In the genomic region with DNA sequence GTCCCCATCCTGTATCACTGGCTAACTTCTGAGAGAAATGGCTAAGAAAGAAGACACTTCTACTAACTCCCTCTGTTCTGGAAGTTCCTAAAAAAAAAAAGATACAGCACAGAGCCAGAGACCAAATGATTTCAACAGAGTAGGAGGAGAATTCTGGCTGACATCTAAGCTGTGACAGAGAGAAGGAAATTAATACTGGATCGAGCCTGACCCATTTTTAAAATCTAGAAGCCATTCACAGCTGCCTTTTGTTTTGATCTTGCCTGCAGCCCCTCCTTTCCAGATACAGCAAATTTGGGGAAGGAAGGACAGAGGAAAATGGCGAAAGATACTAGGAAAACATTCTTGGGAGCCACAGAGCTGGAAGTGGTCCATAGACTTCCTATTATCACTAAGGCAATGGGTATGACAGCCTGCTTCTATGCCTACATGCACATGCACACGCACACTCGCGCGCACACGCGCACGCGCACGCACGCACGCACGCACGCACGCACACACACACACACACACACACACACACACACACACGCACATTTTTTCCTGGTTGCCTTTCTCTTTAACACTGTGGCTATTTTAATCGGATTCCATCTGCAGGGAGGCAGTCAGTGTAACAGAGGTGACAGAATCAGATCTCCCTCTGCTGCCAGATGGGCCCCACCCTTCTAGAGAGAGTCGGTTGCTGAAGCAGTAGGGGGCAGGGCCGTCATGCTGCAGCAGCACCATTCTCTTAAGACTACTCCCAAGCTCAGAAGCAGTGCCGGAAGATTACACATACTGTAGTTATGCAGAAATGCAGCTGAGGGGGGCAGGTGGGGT, we compare ENCODE assay signal across 8 mouse cellular contexts. TPM values are rescaled to one million over a fixed set of nuclear protein-coding genes. Genes with fewer than 3 reads are reported as not detected.
A peak's percentile ranks its signal among the peaks of the same experiment; 100 is the strongest.
DNase-seq lines count a peak whose midpoint lies in the region; ATAC-seq and TF ChIP-seq lines count a peak whose summit lies in the region.

No protein-coding gene starts in this region.

- H3K9ac ChIP-seq in ES-E14 (ENCODE audit: insufficient read depth, low read depth, low read length, poor library complexity, severe bottlenecking) = peak overlapping the region; percentile 13; the same call in 1 of the 2 replicates
- H3K9ac ChIP-seq in forebrain, embryonic 12.5 days = peak overlapping the region; percentile 86
- peak overlapping the region; percentile 40; the same call in 1 of the 2 replicates for H3K9ac ChIP-seq in heart, postnatal 0 days (replicated peaks; ENCODE audit: low read depth, low read length)
- H3K9ac ChIP-seq in lung, postnatal 0 days (replicated peaks; ENCODE audit: low read depth) = peak overlapping the region; percentile 95

- H3K4me2 ChIP-seq in forebrain, embryonic 12.5 days = peak overlapping the region; percentile 78
- peak overlapping the region; percentile 81 for H3K4me2 ChIP-seq in heart, postnatal 0 days (ENCODE audit: low read depth, low read length)
- peak overlapping the region; percentile 78 for H3K4me2 ChIP-seq in lung, postnatal 0 days (replicated peaks; ENCODE audit: low read depth, low read length)

- peak; percentile 52; the same call in 1 of the 2 replicates for ATAC-seq in forebrain, embryonic 12.5 days (ENCODE audit: low FRiP score)
- ATAC-seq in heart, postnatal 0 days (ENCODE audit: insufficient read depth, low read depth) = peak; percentile 5; the same call in 1 of the 2 replicates
- ATAC-seq in lung, postnatal 0 days = peak; percentile 29

- no peak overlapping the region for H3K27ac ChIP-seq in ES-E14 (ENCODE audit: insufficient read depth, low read depth, low read length, poor library complexity, severe bottlenecking)
- peak overlapping the region; percentile 79 for H3K27ac ChIP-seq in forebrain, embryonic 12.5 days
- peak overlapping the region; percentile 73 for H3K27ac ChIP-seq in heart, postnatal 0 days (ENCODE audit: low read depth)
- H3K27ac ChIP-seq in lung, postnatal 0 days (ENCODE audit: low read length) = peak overlapping the region; percentile 95

- 0 out of 2 replicates have a peak, but pooled peaks cover 9% of the 10 kb centered on the region for H3K27me3 ChIP-seq in forebrain, embryonic 12.5 days
- no peaks in the 10 kb centered on the region for H3K27me3 ChIP-seq in heart, postnatal 0 days (ENCODE audit: control insufficient read depth, insufficient read depth, low read length)
- no peaks in the 10 kb centered on the region for H3K27me3 ChIP-seq in lung, postnatal 0 days (replicated peaks; ENCODE audit: insufficient read depth, low read length)

- peak overlapping the region; percentile 39 to 48 for H3K4me3 ChIP-seq in ES-E14 (ENCODE audit: insufficient read depth in 1 of 2, low read depth in 1 of 2, low read length in 2 of 2, poor library complexity in 1 of 2, severe bottlenecking in 1 of 2)
- peak overlapping the region; percentile 80 for H3K4me3 ChIP-seq in forebrain, embryonic 12.5 days (replicated peaks)
- H3K4me3 ChIP-seq in heart, postnatal 0 days (ENCODE audit: low read depth, low read length) = peak overlapping the region; percentile 79
- peak overlapping the region; percentile 93 for H3K4me3 ChIP-seq in lung, postnatal 0 days (ENCODE audit: low read depth, low read length)

- 67% methylated on average over 21 of the region's 21 CpGs for WGBS in forebrain, embryonic 12.5 days
- WGBS in heart, postnatal 0 days = 45% methylated on average over 21 of the region's 21 CpGs
- WGBS in lung, postnatal 0 days = 45% methylated on average over 21 of the region's 21 CpGs

- TF ChIP-seq CTCF in heart, postnatal 0 days (IDR thresholded peaks at IDR 0.05; ENCODE audit: low read depth) = no peak
- TF ChIP-seq CTCF in lung, postnatal 0 days (IDR thresholded peaks at IDR 0.05) = peak; percentile 45

- 0 out of 2 replicates have a peak, but pooled peaks have one; percentile 30 for TF ChIP-seq EP300 in heart, postnatal 0 days (IDR thresholded peaks at IDR 0.05; ENCODE audit: low read depth)
- peak; percentile 48 for TF ChIP-seq EP300 in lung, postnatal 0 days (IDR thresholded peaks at IDR 0.05)

- no peak for DNase-seq in ES-E14 (ENCODE audit: low read depth, low spot score)
- DNase-seq in adipocyte (ENCODE audit: low spot score) = peak; percentile 93
- DNase-seq in heart, postnatal 0 days (ENCODE audit: low spot score) = peak; percentile 69
- DNase-seq in layer of hippocampus, postnatal 14 days (ENCODE audit: low spot score in 2 of 2) = peak; percentile 50 to 62
- DNase-seq in lung, postnatal 0 days (ENCODE audit: low spot score) = peak; percentile 92
- peak; percentile 57 for DNase-seq in right cerebral cortex, postnatal 14 days
- DNase-seq in thymus, adult 18-20 months = no peak

- H3K9me3 ChIP-seq in ES-E14 (ENCODE audit: control insufficient read depth, insufficient read depth, low read depth, low read length) = no peaks in the 10 kb centered on the region
- H3K9me3 ChIP-seq in forebrain, embryonic 12.5 days = no peaks in the 10 kb centered on the region
- H3K9me3 ChIP-seq in heart, postnatal 0 days (replicated peaks; ENCODE audit: control insufficient read depth, low read length) = no peaks in the 10 kb centered on the region
- H3K9me3 ChIP-seq in lung, postnatal 0 days (ENCODE audit: low read length) = no peaks in the 10 kb centered on the region

- in situ Hi-C loops in ES-E14 (cut with MboI; ENCODE audit: low sequenced_read_pairs in 2 of 2, unreplicated experiment in 2 of 2) = loop anchor here in 1 of 2 experiments (10.0 kb wide), 1 partner anchor 466 kb away; no protein-coding TSS in a partner anchor

- H3K4me1 ChIP-seq in ES-E14 (ENCODE audit: control insufficient read depth in 2 of 2, insufficient read depth in 2 of 2, low read length in 2 of 2, poor library complexity in 1 of 2) = peaks cover 13 to 25% of the 10 kb centered on the region in 2 experiments
- H3K4me1 ChIP-seq in forebrain, embryonic 12.5 days = peaks cover 76% of the 10 kb centered on the region
- H3K4me1 ChIP-seq in heart, postnatal 0 days (ENCODE audit: control insufficient read depth, insufficient read depth) = peaks cover 69% of the 10 kb centered on the region
- peaks cover 51% of the 10 kb centered on the region for H3K4me1 ChIP-seq in lung, postnatal 0 days (ENCODE audit: insufficient read depth, low read depth, low read length)

- H3K36me3 ChIP-seq in ES-E14 (ENCODE audit: control insufficient read depth, insufficient read depth, low read length, poor library complexity, severe bottlenecking) = 0 out of 2 replicates have a peak, but pooled peaks cover 1% of the 10 kb centered on the region
- H3K36me3 ChIP-seq in forebrain, embryonic 12.5 days (replicated peaks) = 0 out of 2 replicates have a peak, but pooled peaks cover 3% of the 10 kb centered on the region
- H3K36me3 ChIP-seq in heart, postnatal 0 days (replicated peaks; ENCODE audit: control insufficient read depth, insufficient read depth, low read length) = peaks cover 2% of the 10 kb centered on the region; the same call in 1 of the 2 replicates
- no peaks in the 10 kb centered on the region for H3K36me3 ChIP-seq in lung, postnatal 0 days (ENCODE audit: insufficient read depth, low read length)

TF ChIP-seq in ES-E14, 5 proteins besides CTCF, POLR2A, EP300 and RAD21:
- no peak for TF ChIP-seq HCFC1 (IDR thresholded peaks at IDR 0.05; ENCODE audit: borderline replicate concordance, insufficient read depth, low read length)

RNA-seq across cellular contexts. Expression of a gene that starts 2.9 kb away (rescaled TPM):
- total RNA-seq in ES-E14 (2012; rRNA removed) = 11.7 and 19.3 TPM in 2 replicates
- 29.1 and 31.2 TPM in 2 replicates for polyA plus RNA-seq in forebrain, embryonic 12.5 days (2016; fragmentation: Nextera tagmentation; extraction: Ambion mirVana)
- total RNA-seq in heart, postnatal 0 days (2014; rRNA removed; ENCODE audit: low replicate concordance) = 9.5 and 15.3 TPM in 2 replicates
- polyA plus RNA-seq in heart, postnatal 0 days (2015; fragmentation: Nextera tagmentation; extraction: Ambion mirVana) = 14.0 and 17.3 TPM in 2 replicates
- 100 to 1,000 TPM in 1 of 2 experiments, 10 to 100 TPM in 1; 89.0 to 110 TPM for total RNA-seq in layer of hippocampus, postnatal 14 days (2021)
- 36.3 and 36.6 TPM in 2 replicates for polyA plus RNA-seq in lung, postnatal 0 days (2015; fragmentation: Nextera tagmentation; extraction: Ambion mirVana)

RNA-seq across cellular contexts. Expression of a gene that starts 29.4 kb away (rescaled TPM):
- total RNA-seq in ES-E14 (2012; rRNA removed) = 4.8 and 5.2 TPM in 2 replicates
- 9.5 and 10.0 TPM in 2 replicates for polyA plus RNA-seq in forebrain, embryonic 12.5 days (2016; fragmentation: Nextera tagmentation; extraction: Ambion mirVana)
- total RNA-seq in heart, postnatal 0 days (2014; rRNA removed; ENCODE audit: low replicate concordance) = 2.7 and 4.6 TPM in 2 replicates
- 5.0 and 5.1 TPM in 2 replicates for polyA plus RNA-seq in heart, postnatal 0 days (2015; fragmentation: Nextera tagmentation; extraction: Ambion mirVana)
- 10 to 100 TPM; 16.7 to 18.8 TPM for total RNA-seq in layer of hippocampus, postnatal 14 days (2021)
- 12.9 and 13.1 TPM in 2 replicates for polyA plus RNA-seq in lung, postnatal 0 days (2015; fragmentation: Nextera tagmentation; extraction: Ambion mirVana)

RNA-seq across cellular contexts. Expression of a gene that starts 29.9 kb away (rescaled TPM):
- total RNA-seq in ES-E14 (2012; rRNA removed) = 10.1 and 11.6 TPM in 2 replicates
- 83.2 and 83.5 TPM in 2 replicates for polyA plus RNA-seq in forebrain, embryonic 12.5 days (2016; fragmentation: Nextera tagmentation; extraction: Ambion mirVana)
- 5.6 and 8.4 TPM in 2 replicates for total RNA-seq in heart, postnatal 0 days (2014; rRNA removed; ENCODE audit: low replicate concordance)
- 2.7 and 3.1 TPM in 2 replicates for polyA plus RNA-seq in heart, postnatal 0 days (2015; fragmentation: Nextera tagmentation; extraction: Ambion mirVana)
- 100 to 1,000 TPM; 386 to 394 TPM for total RNA-seq in layer of hippocampus, postnatal 14 days (2021)
- 7.8 and 9.7 TPM in 2 replicates for polyA plus RNA-seq in lung, postnatal 0 days (2015; fragmentation: Nextera tagmentation; extraction: Ambion mirVana)

RNA-seq across cellular contexts. Expression of a gene that starts 48.6 kb away (rescaled TPM):
- total RNA-seq in ES-E14 (2012; rRNA removed) = 1.3 and 1.6 TPM in 2 replicates
- polyA plus RNA-seq in forebrain, embryonic 12.5 days (2016; fragmentation: Nextera tagmentation; extraction: Ambion mirVana) = 5.6 and 6.8 TPM in 2 replicates
- total RNA-seq in heart, postnatal 0 days (2014; rRNA removed; ENCODE audit: low replicate concordance) = 2.8 and 4.6 TPM in 2 replicates
- polyA plus RNA-seq in heart, postnatal 0 days (2015; fragmentation: Nextera tagmentation; extraction: Ambion mirVana) = 0.56 and 0.87 TPM in 2 replicates
- 1 to 10 TPM; 4.5 to 5.4 TPM for total RNA-seq in layer of hippocampus, postnatal 14 days (2021)
- 2.3 TPM in 2 replicates for polyA plus RNA-seq in lung, postnatal 0 days (2015; fragmentation: Nextera tagmentation; extraction: Ambion mirVana)

RNA-seq across cellular contexts. Expression of a gene that starts 56.3 kb away (rescaled TPM):
- 10.3 and 17.5 TPM in 2 replicates for total RNA-seq in ES-E14 (2012; rRNA removed)
- 5.3 and 5.5 TPM in 2 replicates for polyA plus RNA-seq in forebrain, embryonic 12.5 days (2016; fragmentation: Nextera tagmentation; extraction: Ambion mirVana)
- total RNA-seq in heart, postnatal 0 days (2014; rRNA removed; ENCODE audit: low replicate concordance) = not detected in 2 replicates
- polyA plus RNA-seq in heart, postnatal 0 days (2015; fragmentation: Nextera tagmentation; extraction: Ambion mirVana) = 0.25 and 0.47 TPM in 2 replicates
- total RNA-seq in layer of hippocampus, postnatal 14 days (2021) = 1 to 10 TPM in 1 of 2 experiments, not detected in 1; 1.7 TPM
- polyA plus RNA-seq in lung, postnatal 0 days (2015; fragmentation: Nextera tagmentation; extraction: Ambion mirVana) = 17.1 and 18.7 TPM in 2 replicates

Comparison
In these comparisons a context has a peak if more than half of its experiments do, and no peak if none do; other contexts are left out.
1. DNase-seq: peak in adipocyte (single experiment), heart, postnatal 0 days (single experiment), layer of hippocampus, postnatal 14 days (2 of 2), lung, postnatal 0 days (single experiment) and right cerebral cortex, postnatal 14 days (single experiment); none in ES-E14 (single experiment) and thymus, adult 18-20 months (0 of 2).
2. H3K9ac ChIP-seq: peak in every context shown above with its lines; median percentile 95 in lung, postnatal 0 days; 86 in forebrain, embryonic 12.5 days; 40 in heart, postnatal 0 days; 13 in ES-E14.
3. RNA of a gene that starts 29.9 kb away (total RNA-seq): 386 to 394 TPM in layer of hippocampus, postnatal 14 days; 10.1 to 11.6 TPM in ES-E14 and 5.6 to 8.4 TPM in heart, postnatal 0 days; every median in the first group is over 10 times any median in the second.
4. Peak in every context shown above with its lines, with median percentiles within 50 percentile points of each other: H3K4me3 ChIP-seq, ATAC-seq and H3K4me2 ChIP-seq.